Mouse (Mus musculus) cerebellum, adult 2 months (tissue): ENCODE results near the gene Ulk1.

Source experiments
- CTCF ChIP-seq: fragments of 200-500 bp; IDR thresholded peaks from 2 replicates; pipeline ENCODE4 v1.5.1; 2011; ENCODE audit warnings: low read depth, mild to moderate bottlenecking, control low read depth, low read length, moderate library complexity, borderline replicate concordance; ENCODE audit not compliant: insufficient read depth
- POLR2A ChIP-seq: fragments of 200-500 bp; IDR thresholded peaks from 2 replicates; pipeline ENCODE4 v1.6.1; 2011; ENCODE audit warnings: low read length, control low read depth, borderline replicate concordance; ENCODE audit not compliant: insufficient read depth

GRCm38 (mm10) chr5:110807453-110807852, 2.4 kb downstream of the Ulk1 start:
- TF ChIP-seq CTCF (no peak), POLR2A (no peak)
